Mouse (Mus musculus) cerebellum, adult 2 months (tissue): ENCODE results near the gene Ift80. TPM values are rescaled to one million over a fixed set of nuclear protein-coding genes. Genes with fewer than 3 reads are reported as not detected.
"Not testable (repeated sequence)": the region's sequence is repeated elsewhere in the genome, so short reads cannot be mapped to it uniquely, and the experiment has no call there.

ENCODE experiments used
- DNase-seq, 2 experiments: peaks; one replicate each; pipeline ENCODE4 v3.0.0; 2021
- H3K27ac ChIP-seq: fragments of 200-500 bp; 2 replicates; pipeline ENCODE4 v1.5.1; 2012; ENCODE audit warnings: low read length, control low read depth, inconsistent platforms; ENCODE audit not compliant: insufficient read depth
- H3K27me3 ChIP-seq: fragments of 200-500 bp; 2 replicates; pipeline ENCODE4 v1.6.1; 2012; ENCODE audit warnings: inconsistent platforms, mild to moderate bottlenecking, low read length, moderate library complexity; ENCODE audit not compliant: control insufficient read depth, insufficient read depth
- H3K4me1 ChIP-seq: fragments of 200-500 bp; 2 replicates; pipeline ENCODE4 v1.6.1; 2011; ENCODE audit warnings: low read length; ENCODE audit not compliant: control insufficient read depth, insufficient read depth
- H3K4me3 ChIP-seq: fragments of 200-500 bp; replicated peaks from 2 replicates; pipeline ENCODE3; 2011; ENCODE audit warnings: mild to moderate bottlenecking, low read depth, low read length, control low read depth; ENCODE audit not compliant: insufficient read depth
- CTCF ChIP-seq: fragments of 200-500 bp; IDR thresholded peaks from 2 replicates; pipeline ENCODE4 v1.5.1; 2011; ENCODE audit warnings: low read depth, mild to moderate bottlenecking, control low read depth, low read length, moderate library complexity, borderline replicate concordance; ENCODE audit not compliant: insufficient read depth
- POLR2A ChIP-seq: fragments of 200-500 bp; IDR thresholded peaks from 2 replicates; pipeline ENCODE4 v1.6.1; 2011; ENCODE audit warnings: low read length, control low read depth, borderline replicate concordance; ENCODE audit not compliant: insufficient read depth
- WGBS: fragments of 180-500 bp; shearing (Covaris S2); methylation state at CpG from one replicate; pipeline ENCODE4 v1.1.7; 2018; 5-methylcytosine and 5-hydroxymethylcytosine counted together
- polyA plus RNA-seq: library from polyadenylated mRNA; depleted of rRNA; stranded (reverse); fragments of >200 nt; gene quantifications from 2 replicates; pipeline ENCODE4 v1.2.3, GENCODE M21; 2012

The Ift80 gene
- polyA plus RNA-seq, 1 experiment: 21.1 TPM

GRCm38 (mm10) chr3:68940311-68940710 lies 64.1 kb downstream of the Ift80 start:
- Histone ChIP-seq H3K27ac (no peak overlapping the region), H3K4me1 (no peaks in the 10 kb centered on the region), H3K4me3 (no peak overlapping the region), H3K27me3 (no peaks in the 10 kb centered on the region)
- 90% methylated on average over 2 of the region's 2 CpGs for WGBS
- TF ChIP-seq CTCF (no peak), POLR2A (no peak)
- DNase-seq: no peak

GRCm38 (mm10) chr3:68939312-68939711 lies 65.1 kb downstream of the Ift80 start:
- H3K27ac ChIP-seq: no peak overlapping the region

GRCm38 (mm10) chr3:68936709-68937108 lies 67.7 kb downstream of the Ift80 start:
- no peaks in the 10 kb centered on the region for H3K4me1 ChIP-seq
- TF ChIP-seq CTCF (no peak), POLR2A (no peak)
- no peak overlapping the region for H3K27ac ChIP-seq
- H3K4me3 ChIP-seq: no peak overlapping the region
- 93% methylated on average over 3 of the region's 3 CpGs for WGBS
- no peaks in the 10 kb centered on the region for H3K27me3 ChIP-seq
- DNase-seq: no peak

More at GRCm38 (mm10) chr3:68939312-68939711, 65.1 kb downstream of the Ift80 start:
- no peak for TF ChIP-seq CTCF
- no peak for TF ChIP-seq POLR2A
- Histone ChIP-seq H3K27me3 (no peaks in the 10 kb centered on the region), H3K4me1 (no peaks in the 10 kb centered on the region), H3K4me3 (no peak overlapping the region)
- 93% methylated on average over 7 of the region's 7 CpGs for WGBS
- DNase-seq: no peak

GRCm38 (mm10) chr3:68935498-68935897 lies 68.9 kb downstream of the Ift80 start:
- Histone ChIP-seq H3K4me3 (no peak overlapping the region), H3K27ac (no peak overlapping the region), H3K4me1 (no peaks in the 10 kb centered on the region), H3K27me3 (no peaks in the 10 kb centered on the region)
- TF ChIP-seq CTCF (no peak), POLR2A (no peak)
- WGBS: 98% methylated on average over 1 of the region's 1 CpGs
- no peak for DNase-seq

GRCm38 (mm10) chr3:68934259-68934658 lies 70.1 kb downstream of the Ift80 start:
- DNase-seq: no peak
- Histone ChIP-seq H3K27me3 (no peaks in the 10 kb centered on the region), H3K4me3 (no peak overlapping the region), H3K27ac (no peak overlapping the region), H3K4me1 (no peaks in the 10 kb centered on the region)
- 89% methylated on average over 7 of the region's 7 CpGs for WGBS
- TF ChIP-seq POLR2A: no peak
- no peak for TF ChIP-seq CTCF

- TF ChIP-seq POLR2A (no peak), CTCF (no peak)
- Histone ChIP-seq H3K4me3 (no peak overlapping the region), H3K27me3 (no peaks in the 10 kb centered on the region), H3K4me1 (no peaks in the 10 kb centered on the region), H3K27ac (no peak overlapping the region)
- DNase-seq: no peak
- 89% methylated on average over 9 of the region's 9 CpGs for WGBS
Observed at GRCm38 (mm10) chr3:68928619-68929018, 75.8 kb downstream of the Ift80 start.

- no peak overlapping the region for H3K27ac ChIP-seq
- WGBS: 88% methylated on average over 4 of the region's 4 CpGs
- TF ChIP-seq CTCF (no peak), POLR2A (no peak)
- H3K4me1 ChIP-seq: no peaks in the 10 kb centered on the region
- no peaks in the 10 kb centered on the region for H3K27me3 ChIP-seq
- no peak for DNase-seq
- no peak overlapping the region for H3K4me3 ChIP-seq
Observed at GRCm38 (mm10) chr3:68907509-68907908, 96.9 kb downstream of the Ift80 start.

- WGBS: 78% methylated on average over 2 of the region's 2 CpGs
- Histone ChIP-seq H3K27me3 (no peaks in the 10 kb centered on the region), H3K27ac (no peak overlapping the region), H3K4me3 (no peak overlapping the region), H3K4me1 (no peaks in the 10 kb centered on the region)
- no peak for TF ChIP-seq POLR2A
- TF ChIP-seq CTCF: no peak
- no peak for DNase-seq
Observed at GRCm38 (mm10) chr3:68904902-68905778, 99.2 kb downstream of the Ift80 start.

GRCm38 (mm10) chr3:68902636-68903035 lies 101.7 kb downstream of the Ift80 start:
- not testable (repeated sequence) for H3K4me3 ChIP-seq, DNase-seq, H3K4me1 ChIP-seq, H3K27ac ChIP-seq, H3K27me3 ChIP-seq
- WGBS: 96% methylated on average over 20 of the region's 20 CpGs
